Mouse (Mus musculus) CD8-positive naive resting alpha-beta T cell, adult 2 months (primary cell): ENCODE results near the gene Hist1h3d.
A peak's percentile ranks its signal among the peaks of the same experiment; 100 is the strongest.
"Not testable (repeated sequence)": the region's sequence is repeated elsewhere in the genome, so short reads cannot be mapped to it uniquely, and the experiment has no call there.

Experiments used
- DNase-seq, 2 experiments: peaks; one replicate each; pipeline ENCODE4 v3.0.0; 2022; ENCODE audit warnings: low read depth in 2 of 2, low spot score in 2 of 2

Hist1h3d gene

DNA sequence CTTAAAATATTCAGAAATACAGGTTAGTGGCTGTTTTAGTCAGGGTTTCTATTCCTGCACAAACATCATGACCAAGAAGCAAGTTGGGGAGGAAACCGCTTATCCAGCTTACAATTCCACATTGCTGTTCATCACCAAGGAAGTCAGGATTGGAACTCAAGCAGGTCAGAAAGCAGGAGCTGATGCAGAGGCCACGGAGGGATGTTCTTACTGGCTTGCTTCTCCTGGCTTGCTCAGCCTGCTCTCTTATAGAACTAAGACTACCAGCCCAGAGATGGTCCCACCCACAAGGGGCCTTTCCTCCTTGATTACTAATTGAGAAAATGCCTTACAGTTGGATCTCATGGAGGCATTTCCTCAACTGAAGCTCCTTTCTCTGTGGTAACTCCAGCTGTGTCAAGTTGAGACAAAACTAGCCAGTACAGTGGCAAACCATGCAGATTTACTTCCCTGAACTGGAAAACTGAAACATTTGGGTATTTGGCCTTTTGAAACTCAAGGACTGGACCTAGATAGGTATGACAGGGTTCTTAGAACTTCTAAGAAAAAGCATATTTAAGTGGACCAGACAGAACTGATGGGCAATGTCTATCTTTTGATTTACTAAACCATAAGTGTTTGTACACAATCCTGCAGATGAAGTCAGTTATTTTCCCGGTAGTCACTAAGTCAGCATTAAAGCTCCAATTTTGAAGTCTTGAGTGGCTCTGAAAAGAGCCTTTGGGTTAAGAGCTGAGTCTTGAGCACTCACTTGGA lies 33.2 kb upstream of the Hist1h3d start:
- not testable (repeated sequence) for DNase-seq

DNA sequence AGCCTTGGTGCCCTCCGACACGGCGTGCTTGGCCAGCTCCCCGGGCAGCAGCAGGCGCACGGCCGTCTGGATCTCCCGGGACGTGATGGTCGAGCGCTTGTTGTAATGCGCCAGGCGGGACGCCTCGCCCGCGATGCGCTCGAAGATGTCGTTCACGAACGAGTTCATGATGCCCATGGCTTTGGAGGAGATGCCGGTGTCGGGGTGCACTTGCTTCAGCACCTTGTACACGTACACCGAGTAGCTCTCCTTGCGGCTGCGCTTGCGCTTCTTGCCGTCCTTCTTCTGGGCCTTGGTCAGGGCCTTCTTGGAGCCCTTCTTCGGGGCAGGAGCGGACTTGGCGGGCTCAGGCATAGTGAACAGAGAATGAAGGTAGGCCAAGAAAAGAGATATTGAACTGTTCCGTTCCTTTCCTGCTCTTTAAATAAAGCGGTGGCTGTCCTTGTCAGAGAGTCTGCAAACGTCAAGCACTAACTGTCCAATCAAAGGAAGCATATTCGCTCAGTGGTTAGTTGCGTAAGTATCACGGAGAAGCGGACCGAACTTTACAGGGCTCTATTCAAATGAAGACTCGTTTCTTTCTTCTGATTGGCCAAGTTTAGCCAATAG lies 32.5 kb upstream of the Hist1h3d start, which contains the start of gene Hist1h2bh:
TSS of gene Hist1h2bh (minus strand) at position 394 of the 609 bp plus-strand sequence.
- DNase-seq, result peak; percentile 61 to 66

DNA sequence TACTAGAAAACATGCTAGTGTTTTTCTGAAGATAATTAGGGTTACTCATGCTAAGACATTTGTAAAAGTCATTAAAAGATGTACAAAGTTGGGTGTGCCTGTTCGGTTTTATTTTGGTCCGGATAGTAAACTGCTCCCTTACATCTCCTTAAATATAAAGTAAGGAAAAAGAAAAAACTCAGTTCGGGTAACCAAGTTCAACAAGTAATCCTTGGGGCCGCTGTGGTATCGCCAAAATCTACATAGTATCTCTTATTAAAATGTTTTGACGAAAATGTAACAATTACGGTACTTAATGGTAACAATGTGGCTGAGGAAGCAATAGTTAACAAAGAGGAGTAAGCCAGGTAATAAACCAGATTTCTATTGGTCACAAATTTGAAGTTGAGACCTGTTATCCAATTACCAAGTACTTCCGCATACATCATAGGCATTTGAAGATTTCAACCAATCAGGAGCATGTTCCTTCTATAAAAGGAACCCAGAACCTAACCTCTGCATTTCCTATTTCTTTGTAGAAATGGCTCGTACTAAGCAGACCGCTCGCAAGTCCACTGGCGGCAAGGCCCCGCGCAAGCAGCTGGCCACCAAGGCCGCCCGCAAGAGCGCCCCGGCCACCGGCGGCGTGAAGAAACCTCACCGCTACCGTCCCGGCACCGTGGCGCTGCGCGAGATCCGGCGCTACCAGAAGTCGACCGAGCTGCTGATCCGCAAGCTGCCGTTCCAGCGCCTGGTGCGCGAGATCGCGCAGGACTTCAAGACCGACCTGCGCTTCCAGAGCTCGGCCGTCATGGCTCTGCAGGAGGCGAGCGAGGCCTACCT lies 31.4 kb upstream of the Hist1h3d start, which contains the start of gene Hist1h3f:
TSS of gene Hist1h3f (plus strand) at position 88 of the 822 bp plus-strand sequence.
- DNase-seq, result peak; percentile 75 to 82

DNA sequence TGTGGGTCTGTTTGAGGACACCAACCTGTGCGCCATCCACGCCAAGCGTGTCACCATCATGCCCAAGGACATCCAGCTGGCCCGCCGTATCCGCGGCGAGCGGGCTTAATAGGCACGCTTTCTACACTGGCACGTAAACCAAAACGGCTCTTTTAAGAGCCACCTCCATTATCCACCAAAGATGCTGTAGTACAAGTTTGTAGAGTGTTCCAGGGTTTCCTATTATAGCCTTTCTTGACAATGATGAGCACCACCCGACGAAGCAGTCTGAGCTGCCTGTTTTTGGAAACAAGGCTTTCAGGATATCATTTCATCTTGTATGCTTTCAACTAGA lies 30.8 kb upstream of the Hist1h3d start:
- DNase-seq, result peak in 1 of 2 experiments; percentile 53

DNA sequence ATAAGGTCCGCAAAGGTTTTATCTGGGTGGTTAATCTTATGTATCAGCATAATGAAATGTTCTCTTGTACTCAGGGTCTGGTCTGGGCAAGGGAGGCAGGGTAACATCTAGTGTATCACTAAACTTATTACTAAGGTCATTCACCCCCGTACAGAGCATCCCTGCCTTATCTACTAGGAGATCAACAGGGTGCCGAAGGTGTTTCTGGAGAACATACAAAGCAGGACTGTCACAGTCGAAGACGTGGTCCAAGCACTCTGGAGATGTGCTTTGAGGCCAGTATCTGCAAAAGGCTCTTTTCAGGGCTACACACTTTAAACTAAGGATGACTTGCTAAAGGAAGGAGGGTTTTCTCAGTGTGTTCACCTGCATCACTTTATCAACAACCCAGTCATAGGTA lies 28.9 kb upstream of the Hist1h3d start:
- DNase-seq, result no peak

DNA sequence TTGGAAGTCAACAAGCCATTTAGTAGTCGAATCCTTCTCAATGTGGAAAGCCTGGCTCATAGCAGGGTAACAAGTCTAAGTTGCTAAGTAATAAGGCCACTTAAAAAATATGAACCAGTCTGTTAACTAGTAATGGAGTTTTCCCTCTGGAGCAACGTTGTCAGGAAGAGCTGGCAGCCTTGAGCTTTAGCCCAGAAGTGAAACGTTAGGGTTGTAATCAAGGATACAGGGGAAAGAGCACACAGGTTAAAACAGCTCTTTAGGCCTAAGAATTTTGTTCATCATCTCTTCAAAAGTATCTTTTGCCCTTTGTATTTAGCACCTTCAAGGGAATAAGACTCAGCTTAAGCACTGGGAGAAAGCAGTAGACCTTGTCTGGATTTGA lies 24.8 kb upstream of the Hist1h3d start:
- DNase-seq, result no peak

DNA sequence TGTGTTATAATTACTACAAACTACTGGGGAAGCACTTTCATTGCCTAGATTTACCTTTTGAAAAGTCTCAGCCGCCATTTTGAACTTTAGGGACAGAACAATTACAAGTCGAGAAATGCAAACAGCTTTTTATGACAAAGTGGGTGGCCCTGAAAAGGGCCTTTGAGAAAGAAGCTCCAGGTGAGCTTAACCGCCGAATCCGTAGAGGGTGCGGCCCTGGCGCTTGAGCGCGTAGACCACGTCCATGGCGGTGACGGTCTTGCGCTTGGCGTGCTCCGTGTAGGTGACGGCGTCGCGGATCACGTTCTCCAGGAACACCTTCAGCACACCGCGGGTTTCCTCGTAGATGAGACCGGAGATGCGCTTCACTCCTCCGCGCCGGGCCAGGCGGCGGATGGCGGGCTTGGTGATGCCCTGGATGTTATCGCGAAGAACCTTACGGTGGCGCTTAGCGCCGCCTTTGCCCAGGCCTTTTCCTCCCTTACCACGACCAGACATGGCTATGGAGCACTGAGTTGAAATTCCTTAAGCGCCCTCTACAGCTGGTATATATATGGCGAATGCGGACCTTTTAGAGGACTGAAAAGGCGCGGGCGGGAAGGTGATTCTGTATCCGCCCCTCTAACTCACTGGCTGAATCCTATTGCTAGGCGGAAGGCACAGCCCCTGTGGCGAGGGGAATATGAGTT lies 24.3 kb upstream of the Hist1h3d start, which contains the start of gene Hist1h4f:
TSS of gene Hist1h4f (minus strand) at position 503 of the 689 bp plus-strand sequence.
- peak; percentile 61 to 81 for DNase-seq

DNA sequence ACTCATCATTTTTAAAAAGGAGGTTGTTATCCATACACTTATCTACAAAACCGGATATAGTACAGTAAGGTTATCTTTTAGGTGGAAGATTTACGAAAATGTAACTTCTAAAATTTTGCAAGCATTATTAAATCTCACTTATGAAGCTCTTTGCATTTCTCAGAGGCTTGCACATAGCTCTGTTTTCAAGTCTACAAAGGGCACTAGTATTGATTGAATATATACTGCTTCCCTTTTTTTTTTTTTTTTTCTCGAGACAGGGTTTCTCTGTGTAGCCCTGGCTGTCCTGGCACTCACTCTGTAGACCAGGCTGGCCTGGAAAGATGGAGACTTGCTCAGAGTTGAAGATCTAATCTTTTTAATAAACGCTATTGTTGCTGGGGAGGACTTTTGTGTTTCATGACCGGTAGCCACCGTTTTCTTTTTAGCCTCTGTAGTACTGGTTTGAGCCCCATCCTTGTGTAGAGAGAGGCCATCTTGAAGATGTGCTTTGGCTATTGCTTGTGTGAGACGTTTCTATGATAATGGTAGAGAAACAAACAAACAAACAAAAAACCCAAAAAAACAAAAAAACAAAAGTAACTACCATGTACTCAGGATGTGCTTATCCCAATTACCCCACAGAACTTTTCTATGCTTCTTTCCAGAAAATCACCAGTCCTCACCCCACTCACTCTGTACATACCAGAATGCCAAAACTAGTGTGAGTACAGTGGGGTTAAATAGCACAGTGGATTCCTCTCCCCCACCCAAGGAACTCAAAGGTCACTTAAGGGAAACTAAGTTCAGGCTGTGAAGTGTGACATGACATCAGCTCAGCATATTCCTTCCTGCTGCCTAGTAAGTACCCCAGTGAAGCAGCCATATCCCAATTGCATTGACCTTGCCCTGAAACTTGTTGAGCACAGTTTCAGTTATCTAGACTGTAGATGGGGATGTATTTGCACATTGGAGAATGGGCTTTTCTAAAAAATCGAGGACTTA lies 23.3 kb upstream of the Hist1h3d start:
- DNase-seq, result no peak

DNA sequence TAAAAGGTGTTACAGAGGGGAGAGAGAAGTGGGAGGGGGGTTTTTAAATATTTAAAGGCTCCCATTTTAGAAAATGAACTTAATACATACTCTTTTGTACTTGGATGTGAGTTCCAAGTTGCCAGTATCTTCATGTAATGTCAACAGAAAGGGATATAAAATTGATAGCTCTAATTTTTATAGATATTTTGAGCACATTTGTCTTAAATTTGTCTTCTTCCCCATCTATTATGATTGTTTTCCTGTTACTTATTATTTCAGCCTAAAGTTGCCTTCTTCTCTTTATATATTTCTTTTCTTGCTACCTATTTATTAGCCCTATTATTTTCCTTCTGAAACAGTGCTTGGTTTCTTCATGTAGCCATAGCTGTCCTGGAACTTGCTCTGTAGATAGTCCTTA lies 22.6 kb upstream of the Hist1h3d start, which contains the start of gene Hist1h1d:
TSS of gene Hist1h1d (plus strand) at position 301 of the 400 bp plus-strand sequence.
- no peak for DNase-seq

DNA sequence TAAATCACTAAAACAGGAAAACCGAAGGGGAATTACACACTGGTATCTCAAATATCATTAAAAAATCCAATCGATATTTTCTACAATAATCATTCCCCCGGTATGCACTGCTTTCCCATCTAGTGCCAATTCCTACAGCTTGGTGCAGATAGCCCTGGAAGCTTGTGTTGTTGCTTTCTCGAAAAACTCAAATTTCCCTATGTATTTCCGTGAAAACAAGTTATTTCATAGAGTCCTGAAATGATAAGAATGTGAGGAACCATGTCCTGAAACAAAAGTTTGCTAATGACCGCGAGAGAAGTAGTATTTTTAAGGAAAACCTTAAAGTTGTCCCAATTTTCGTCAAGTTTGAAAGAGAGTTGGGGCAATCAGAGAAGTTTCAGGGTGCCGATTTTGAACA lies 21.2 kb upstream of the Hist1h3d start:
- DNase-seq, result no peak

DNA sequence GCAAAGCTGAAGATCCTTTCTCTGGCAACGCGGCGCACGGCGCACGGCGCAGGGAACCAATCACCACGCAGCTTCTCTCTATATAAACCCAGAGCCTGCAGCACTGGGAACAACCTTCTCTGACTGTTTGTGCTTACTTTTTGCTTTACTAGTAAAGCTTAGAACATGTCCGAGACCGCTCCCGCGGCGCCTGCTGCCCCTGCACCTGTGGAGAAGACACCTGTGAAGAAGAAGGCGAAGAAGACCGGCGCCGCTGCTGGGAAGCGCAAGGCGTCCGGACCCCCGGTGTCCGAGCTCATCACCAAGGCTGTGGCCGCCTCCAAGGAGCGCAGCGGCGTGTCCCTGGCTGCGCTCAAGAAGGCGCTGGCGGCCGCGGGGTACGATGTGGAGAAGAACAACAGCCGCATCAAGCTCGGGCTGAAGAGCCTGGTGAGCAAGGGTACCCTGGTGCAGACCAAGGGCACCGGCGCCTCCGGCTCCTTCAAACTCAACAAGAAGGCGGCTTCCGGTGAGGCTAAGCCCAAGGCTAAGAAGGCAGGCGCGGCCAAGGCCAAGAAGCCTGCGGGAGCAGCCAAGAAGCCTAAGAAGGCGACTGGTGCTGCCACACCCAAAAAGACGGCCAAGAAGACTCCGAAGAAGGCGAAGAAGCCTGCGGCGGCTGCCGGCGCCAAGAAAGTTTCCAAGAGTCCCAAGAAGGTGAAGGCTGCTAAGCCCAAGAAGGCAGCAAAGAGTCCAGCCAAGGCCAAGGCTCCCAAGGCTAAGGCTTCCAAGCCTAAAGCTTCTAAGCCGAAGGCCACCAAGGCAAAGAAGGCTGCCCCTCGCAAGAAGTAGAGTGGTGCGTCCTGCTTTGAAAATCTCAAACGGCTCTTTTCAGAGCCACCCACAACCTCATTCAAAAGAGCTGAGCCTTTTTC lies 20.4 kb upstream of the Hist1h3d start:
- DNase-seq, result peak; percentile 30 to 57

DNA sequence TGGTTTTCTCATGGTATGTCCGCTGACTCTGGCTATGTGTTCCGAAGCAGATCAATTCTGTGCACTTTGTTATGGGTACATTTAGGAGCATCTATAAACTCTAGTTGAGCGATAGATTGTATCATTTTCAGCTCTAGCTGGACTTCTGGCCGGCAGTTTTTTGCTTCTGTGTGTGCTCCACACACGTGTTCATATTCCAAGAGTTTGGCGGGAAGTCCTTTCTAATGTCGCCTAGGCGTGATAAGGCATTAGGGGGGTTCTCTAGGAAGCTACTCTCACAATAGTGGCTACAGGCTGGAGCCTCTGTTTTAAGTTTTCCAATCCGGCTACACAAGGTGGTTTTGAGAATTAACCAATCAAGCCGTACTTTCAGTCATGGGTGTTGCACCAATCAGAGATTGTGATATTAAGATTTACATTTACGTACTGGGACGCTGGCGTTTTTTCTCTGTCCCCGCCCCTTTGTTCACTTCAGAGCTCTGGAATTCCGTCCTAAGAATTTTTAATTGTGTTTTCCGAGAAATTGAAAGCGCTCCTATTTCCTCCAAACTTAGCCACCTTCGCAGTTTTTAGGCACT lies 19.6 kb upstream of the Hist1h3d start:
- peak; percentile 28 to 57 for DNase-seq

DNA sequence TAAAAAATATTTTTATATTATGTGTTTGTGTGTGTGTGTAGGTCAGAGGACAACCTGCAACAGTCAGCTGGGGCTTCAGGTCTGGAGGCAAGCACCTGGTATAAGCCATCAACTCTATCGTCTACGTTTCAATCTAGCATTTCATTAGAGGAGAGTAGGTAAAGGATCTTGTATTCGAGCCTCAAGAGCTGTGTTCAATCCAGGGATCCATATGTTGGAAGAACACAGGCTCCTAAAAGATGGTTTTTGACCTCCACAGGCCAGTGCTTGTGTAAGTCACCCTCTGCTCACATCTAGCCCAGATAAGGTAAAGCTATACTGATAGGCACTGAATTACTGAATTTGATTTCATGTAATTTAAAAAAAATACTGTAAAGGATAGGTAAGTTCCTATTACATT lies 18.7 kb upstream of the Hist1h3d start:
- DNase-seq, result no peak

DNA sequence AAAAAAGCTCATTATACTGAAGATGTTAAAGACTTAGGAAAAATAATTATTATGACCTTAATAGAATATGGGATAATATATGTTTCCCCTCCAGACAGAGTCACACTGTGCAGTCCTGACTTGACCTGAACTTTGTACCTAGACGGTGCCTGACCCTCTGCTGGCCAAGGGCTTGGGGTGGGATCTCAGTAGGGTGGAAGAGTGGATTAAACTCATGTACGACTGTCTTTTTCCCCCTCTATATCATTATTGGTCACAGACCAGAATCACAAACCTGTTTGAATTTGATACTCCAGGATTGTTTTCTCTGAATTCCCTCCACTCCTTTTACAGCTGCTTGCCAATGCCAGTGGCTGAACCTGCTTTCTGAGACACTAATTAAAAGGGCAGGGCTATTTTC lies 14.9 kb upstream of the Hist1h3d start:
- not testable (repeated sequence) for DNase-seq

DNA sequence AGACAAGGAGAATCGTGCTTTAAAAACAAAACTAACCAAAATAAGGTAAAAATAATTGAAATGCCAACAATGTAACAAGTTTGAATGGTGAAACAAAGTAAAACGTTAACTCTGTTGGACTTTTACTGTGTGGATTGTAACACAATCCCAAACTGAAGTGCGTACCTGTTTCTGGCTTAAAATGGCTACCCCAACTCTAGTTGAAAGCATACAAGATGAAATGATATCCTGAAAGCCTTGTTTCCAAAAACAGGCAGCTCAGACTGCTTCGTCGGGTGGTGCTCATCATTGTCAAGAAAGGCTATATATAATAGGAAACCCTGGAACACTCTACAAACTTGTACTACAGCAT lies 14.1 kb upstream of the Hist1h3d start:
- not testable (repeated sequence) for DNase-seq

DNA sequence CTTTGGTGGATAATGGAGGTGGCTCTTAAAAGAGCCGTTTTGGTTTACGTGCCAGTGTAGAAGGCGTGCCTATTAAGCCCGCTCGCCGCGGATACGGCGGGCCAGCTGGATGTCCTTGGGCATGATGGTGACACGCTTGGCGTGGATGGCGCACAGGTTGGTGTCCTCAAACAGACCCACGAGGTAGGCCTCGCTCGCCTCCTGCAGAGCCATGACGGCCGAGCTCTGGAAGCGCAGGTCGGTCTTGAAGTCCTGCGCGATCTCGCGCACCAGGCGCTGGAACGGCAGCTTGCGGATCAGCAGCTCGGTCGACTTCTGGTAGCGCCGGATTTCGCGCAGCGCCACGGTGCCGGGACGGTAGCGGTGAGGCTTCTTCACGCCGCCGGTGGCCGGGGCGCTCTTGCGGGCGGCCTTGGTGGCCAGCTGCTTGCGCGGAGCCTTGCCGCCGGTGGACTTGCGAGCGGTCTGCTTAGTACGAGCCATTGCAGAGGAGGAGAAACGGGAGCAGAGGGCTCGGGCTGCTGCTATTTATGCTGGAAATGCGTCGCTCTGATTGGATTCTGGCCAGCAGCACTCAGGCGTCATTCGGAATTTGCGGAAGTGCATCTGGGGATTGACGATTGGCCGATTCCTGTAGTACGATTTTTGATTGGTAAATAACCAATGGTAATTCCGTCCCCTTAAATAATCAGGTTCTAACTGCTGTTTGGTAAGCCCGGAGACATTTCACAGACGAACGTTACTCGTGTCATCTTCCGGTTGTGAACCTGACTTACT lies 13.5 kb upstream of the Hist1h3d start, which contains the start of gene Hist1h3e:
TSS of gene Hist1h3e (minus strand) at position 487 of the 777 bp plus-strand sequence.
- DNase-seq, result peak; percentile 89 to 90

DNA sequence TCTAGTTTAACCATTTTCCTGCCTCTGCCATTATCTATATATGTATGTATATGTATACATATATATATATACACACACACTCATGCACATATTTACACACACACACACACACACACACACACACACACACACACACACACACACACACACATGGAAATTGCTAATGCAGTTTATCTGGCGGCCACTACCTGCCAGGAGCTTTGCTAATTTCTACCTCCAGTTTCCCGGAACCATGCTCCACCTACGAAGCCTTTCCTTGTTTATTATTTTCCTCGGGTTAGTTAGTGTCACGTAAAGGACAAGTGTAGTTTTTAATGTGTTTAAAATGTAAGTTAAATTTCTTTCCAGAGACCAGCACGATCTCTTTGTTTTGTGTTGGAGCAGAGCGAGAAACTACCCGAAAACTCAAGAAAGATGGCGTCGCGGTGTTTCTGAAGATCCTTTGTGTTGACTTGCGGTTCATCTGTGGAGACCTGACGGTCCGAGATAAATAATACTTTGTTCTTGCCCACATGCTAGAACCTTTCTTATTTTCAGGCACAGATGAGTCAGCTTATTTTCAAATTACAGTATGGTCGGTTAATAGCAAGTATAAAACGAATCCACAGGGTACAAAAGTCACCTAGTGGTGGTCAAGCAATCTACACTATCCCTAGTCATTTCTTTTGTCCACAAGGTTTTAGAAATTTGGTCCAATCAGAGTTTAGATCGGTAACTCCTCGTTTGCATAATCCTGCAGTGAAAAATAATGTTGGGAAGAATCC lies 12.7 kb upstream of the Hist1h3d start:
- DNase-seq, result peak in 1 of 2 experiments; percentile 28
